Mouse (Mus musculus): Measurements from ENCODE around the gene Cpm. TPM values are rescaled to one million over a fixed set of nuclear protein-coding genes. Genes with fewer than 3 reads are reported as not detected.
A peak's percentile ranks its signal among the peaks of the same experiment; 100 is the strongest.
"Not testable (repeated sequence)": the region's sequence is repeated elsewhere in the genome, so short reads cannot be mapped to it uniquely, and the experiment has no call there.

Cpm gene
- polyA plus RNA-seq, 1 experiment from 2014 or later: 83.7 TPM

GRCm38 (mm10) chr10:117712191-117712754, 83.0 kb downstream of the Cpm start:
- Histone ChIP-seq H3K4me3 (ENCODE audit: low read length) (no peak overlapping the region), H3K36me3 (ENCODE audit: control insufficient read depth, insufficient read depth, low read length) (peaks cover 5% of the 10 kb centered on the region; the same call in 1 of the 2 replicates), H3K4me1 (replicated peaks; ENCODE audit: control insufficient read depth, insufficient read depth, low read length) (peaks cover 13% of the 10 kb centered on the region), H3K27me3 (ENCODE audit: control insufficient read depth, insufficient read depth, low read depth, low read length) (no peaks in the 10 kb centered on the region), H3K9ac (ENCODE audit: low read length) (no peak overlapping the region), H3K27ac (ENCODE audit: low read length) (no peak overlapping the region), H3K4me2 (ENCODE audit: low read depth, low read length) (no peak overlapping the region), H3K9me3 (ENCODE audit: control insufficient read depth, low read length) (no peaks in the 10 kb centered on the region)
- 86% methylated on average over 9 of the region's 9 CpGs for WGBS
- no peak for ATAC-seq (ENCODE audit: low read depth)

GRCm38 (mm10) chr10:117712871-117713270, 83.6 kb downstream of the Cpm start:
- Histone ChIP-seq H3K4me3 (ENCODE audit: low read length) (no peak overlapping the region), H3K4me1 (replicated peaks; ENCODE audit: control insufficient read depth, insufficient read depth, low read length) (peaks cover 17% of the 10 kb centered on the region), H3K9me3 (ENCODE audit: control insufficient read depth, low read length) (no peaks in the 10 kb centered on the region), H3K36me3 (ENCODE audit: control insufficient read depth, insufficient read depth, low read length) (0 out of 2 replicates have a peak, but pooled peaks cover under 1% of the 10 kb centered on the region), H3K27ac (ENCODE audit: low read length) (no peak overlapping the region), H3K9ac (ENCODE audit: low read length) (no peak overlapping the region), H3K4me2 (ENCODE audit: low read depth, low read length) (no peak overlapping the region), H3K27me3 (ENCODE audit: control insufficient read depth, insufficient read depth, low read depth, low read length) (no peaks in the 10 kb centered on the region)
- 91% methylated on average over 9 of the region's 9 CpGs for WGBS
- no peak for ATAC-seq (ENCODE audit: low read depth)

GRCm38 (mm10) chr10:117713466-117713865, 84.2 kb downstream of the Cpm start:
- 89% methylated on average over 8 of the region's 8 CpGs for WGBS
- Histone ChIP-seq H3K9me3 (ENCODE audit: control insufficient read depth, low read length) (no peaks in the 10 kb centered on the region), H3K27ac (ENCODE audit: low read length) (no peak overlapping the region), H3K4me1 (replicated peaks; ENCODE audit: control insufficient read depth, insufficient read depth, low read length) (peaks cover 19% of the 10 kb centered on the region), H3K9ac (ENCODE audit: low read length) (no peak overlapping the region), H3K27me3 (ENCODE audit: control insufficient read depth, insufficient read depth, low read depth, low read length) (no peaks in the 10 kb centered on the region), H3K4me2 (ENCODE audit: low read depth, low read length) (no peak overlapping the region), H3K36me3 (ENCODE audit: control insufficient read depth, insufficient read depth, low read length) (no peaks in the 10 kb centered on the region), H3K4me3 (ENCODE audit: low read length) (no peak overlapping the region)
- no peak for ATAC-seq (ENCODE audit: low read depth)

- no peak for ATAC-seq (ENCODE audit: low read depth)
- Histone ChIP-seq H3K27ac (ENCODE audit: low read length) (no peak overlapping the region), H3K9me3 (ENCODE audit: control insufficient read depth, low read length) (no peaks in the 10 kb centered on the region), H3K27me3 (ENCODE audit: control insufficient read depth, insufficient read depth, low read depth, low read length) (no peaks in the 10 kb centered on the region), H3K4me1 (replicated peaks; ENCODE audit: control insufficient read depth, insufficient read depth, low read length) (peaks cover 14% of the 10 kb centered on the region), H3K4me3 (ENCODE audit: low read length) (no peak overlapping the region), H3K36me3 (ENCODE audit: control insufficient read depth, insufficient read depth, low read length) (no peaks in the 10 kb centered on the region), H3K9ac (ENCODE audit: low read length) (no peak overlapping the region), H3K4me2 (ENCODE audit: low read depth, low read length) (no peak overlapping the region)
- 81% methylated on average over 3 of the region's 3 CpGs for WGBS
Observed at GRCm38 (mm10) chr10:117714048-117714545, 84.8 kb downstream of the Cpm start.

GRCm38 (mm10) chr10:117714928-117715500, 85.7 kb downstream of the Cpm start:
- Histone ChIP-seq H3K27ac (ENCODE audit: low read length) (no peak overlapping the region), H3K4me3 (ENCODE audit: low read length) (no peak overlapping the region), H3K9ac (ENCODE audit: low read length) (no peak overlapping the region), H3K9me3 (ENCODE audit: control insufficient read depth, low read length) (no peaks in the 10 kb centered on the region), H3K4me2 (ENCODE audit: low read depth, low read length) (no peak overlapping the region), H3K27me3 (ENCODE audit: control insufficient read depth, insufficient read depth, low read depth, low read length) (no peaks in the 10 kb centered on the region), H3K36me3 (ENCODE audit: control insufficient read depth, insufficient read depth, low read length) (no peaks in the 10 kb centered on the region), H3K4me1 (replicated peaks; ENCODE audit: control insufficient read depth, insufficient read depth, low read length) (peaks cover 12% of the 10 kb centered on the region)
- whole genome bisulfite sequencing: 69% methylated on average over 4 of the region's 4 CpGs
- ATAC-seq (ENCODE audit: low read depth): no peak

GRCm38 (mm10) chr10:117715654-117716053, 86.4 kb downstream of the Cpm start:
- ATAC-seq (ENCODE audit: low read depth); H3K36me3 ChIP-seq (ENCODE audit: control insufficient read depth, insufficient read depth, low read length); H3K9me3 ChIP-seq (ENCODE audit: control insufficient read depth, low read length); H3K27me3 ChIP-seq (ENCODE audit: control insufficient read depth, insufficient read depth, low read depth, low read length); H3K4me3 ChIP-seq (ENCODE audit: low read length); H3K27ac ChIP-seq (ENCODE audit: low read length); H3K4me2 ChIP-seq (ENCODE audit: low read depth, low read length); H3K9ac ChIP-seq (ENCODE audit: low read length): not testable (repeated sequence)
- peaks cover 12% of the 10 kb centered on the region for H3K4me1 ChIP-seq (replicated peaks; ENCODE audit: control insufficient read depth, insufficient read depth, low read length)
- 94% methylated on average over 1 of the region's 1 CpGs for WGBS

- no peak overlapping the region for H3K4me2 ChIP-seq (ENCODE audit: low read depth, low read length)
- WGBS: 76% methylated on average over 3 of the region's 3 CpGs
- no peak overlapping the region for H3K27ac ChIP-seq (ENCODE audit: low read length)
- no peak for ATAC-seq (ENCODE audit: low read depth)
- no peaks in the 10 kb centered on the region for H3K27me3 ChIP-seq (ENCODE audit: control insufficient read depth, insufficient read depth, low read depth, low read length)
- H3K9me3 ChIP-seq (ENCODE audit: control insufficient read depth, low read length): no peaks in the 10 kb centered on the region
- peaks cover 6% of the 10 kb centered on the region; the same call in 1 of the 2 replicates for H3K4me1 ChIP-seq (replicated peaks; ENCODE audit: control insufficient read depth, insufficient read depth, low read length)
- H3K36me3 ChIP-seq (ENCODE audit: control insufficient read depth, insufficient read depth, low read length): no peaks in the 10 kb centered on the region
- no peak overlapping the region for H3K9ac ChIP-seq (ENCODE audit: low read length)
- no peak overlapping the region for H3K4me3 ChIP-seq (ENCODE audit: low read length)
Observed at GRCm38 (mm10) chr10:117716686-117717085, 87.4 kb downstream of the Cpm start.

GRCm38 (mm10) chr10:117717583-117717982, 88.3 kb downstream of the Cpm start:
- WGBS: 5% methylated on average over 4 of the region's 4 CpGs
- Histone ChIP-seq H3K4me2 (ENCODE audit: low read depth, low read length) (no peak overlapping the region), H3K9ac (ENCODE audit: low read length) (no peak overlapping the region)

GRCm38 (mm10) chr10:117718161-117719119, 89.1 kb downstream of the Cpm start:
- Histone ChIP-seq H3K4me2 (ENCODE audit: low read depth, low read length) (no peak overlapping the region), H3K27me3 (ENCODE audit: control insufficient read depth, insufficient read depth, low read depth, low read length) (no peaks in the 10 kb centered on the region), H3K4me3 (ENCODE audit: low read length) (no peak overlapping the region), H3K9me3 (ENCODE audit: control insufficient read depth, low read length) (no peaks in the 10 kb centered on the region), H3K4me1 (replicated peaks; ENCODE audit: control insufficient read depth, insufficient read depth, low read length) (peaks cover 6% of the 10 kb centered on the region; the same call in 1 of the 2 replicates), H3K36me3 (ENCODE audit: control insufficient read depth, insufficient read depth, low read length) (no peaks in the 10 kb centered on the region), H3K9ac (ENCODE audit: low read length) (0 out of 2 replicates have a peak overlapping the region, but pooled peaks have one; percentile 4), H3K27ac (ENCODE audit: low read length) (peak overlapping the region; percentile 34)
- 48% methylated on average over 19 of the region's 19 CpGs for WGBS
- peak; percentile 13; the same call in 1 of the 2 replicates for ATAC-seq (ENCODE audit: low read depth)

More at GRCm38 (mm10) chr10:117717583-117717982, 88.3 kb downstream of the Cpm start:
- no peaks in the 10 kb centered on the region for H3K36me3 ChIP-seq (ENCODE audit: control insufficient read depth, insufficient read depth, low read length)
- H3K27ac ChIP-seq (ENCODE audit: low read length): peak overlapping the region; percentile 34
- H3K4me3 ChIP-seq (ENCODE audit: low read length): no peak overlapping the region
- H3K9me3 ChIP-seq (ENCODE audit: control insufficient read depth, low read length): no peaks in the 10 kb centered on the region
- H3K27me3 ChIP-seq (ENCODE audit: control insufficient read depth, insufficient read depth, low read depth, low read length): no peaks in the 10 kb centered on the region
- peaks cover 6% of the 10 kb centered on the region; the same call in 1 of the 2 replicates for H3K4me1 ChIP-seq (replicated peaks; ENCODE audit: control insufficient read depth, insufficient read depth, low read length)
- ATAC-seq (ENCODE audit: low read depth): peak; percentile 81

All from lung, embryonic 16.5 days (tissue).